Mouse (Mus musculus) CH12.LX (cell line): ENCODE results near the gene Btbd35f30. TPM values are rescaled to one million over a fixed set of nuclear protein-coding genes. Genes with fewer than 3 reads are reported as not detected.
"Not testable (repeated sequence)": the region's sequence is repeated elsewhere in the genome, so short reads cannot be mapped to it uniquely, and the experiment has no call there.

Experiments used
- DNase-seq: peaks from one replicate; pipeline ENCODE4 v3.0.0-alpha.2; 2013; ENCODE audit errors: extremely low read depth
- H3K27ac ChIP-seq: 2 replicates; pipeline ENCODE4 v1.5.1; 2012; ENCODE audit warnings: low read depth, mild to moderate bottlenecking, control low read depth, moderate library complexity; ENCODE audit not compliant: insufficient read depth
- H3K27me3 ChIP-seq: replicated peaks from 2 replicates; pipeline ENCODE3; 2012; ENCODE audit warnings: inconsistent platforms
- H3K36me3 ChIP-seq, 2 experiments: replicated peaks in 1 of 2; 2 replicates each; pipeline versions ENCODE3 to v1.6.1; 2012; ENCODE audit warnings: inconsistent platforms in 1 of 2, low read length in 1 of 2, mild to moderate bottlenecking in 1 of 2, mixed read lengths in 1 of 2, moderate library complexity in 1 of 2; ENCODE audit not compliant: control insufficient read depth in 1 of 2, insufficient read depth in 1 of 2
- H3K4me1 ChIP-seq, 2 experiments: 2 replicates each; pipeline ENCODE4 v1.6.1; 2012; ENCODE audit warnings: inconsistent platforms in 1 of 2, moderate library complexity in 1 of 2; ENCODE audit not compliant: insufficient read depth in 2 of 2, control insufficient read depth in 1 of 2
- H3K4me2 ChIP-seq: 2 replicates; pipeline ENCODE4 v1.6.1; 2012; ENCODE audit warnings: low read depth, mild to moderate bottlenecking, control low read depth; ENCODE audit not compliant: poor library complexity, insufficient read depth, severe bottlenecking
- H3K4me3 ChIP-seq, 3 experiments: fragments of 150-350 bp in 1 of 3; sonication (generic) in 1 of 3; replicated peaks in 1 of 3; 2 replicates each; pipeline versions ENCODE3 to v1.5.1; 2011 to 2012; ENCODE audit warnings: low read depth in 2 of 3, low read length in 2 of 3, mild to moderate bottlenecking in 2 of 3, moderate library complexity in 2 of 3, control low read depth in 1 of 3, improper control_type of control experiment in 1 of 3, inconsistent platforms in 1 of 3, mixed read lengths in 1 of 3; ENCODE audit not compliant: poor library complexity in 1 of 3
- H3K79me2 ChIP-seq: replicated peaks from 2 replicates; pipeline ENCODE4 v1.6.1; 2012; ENCODE audit warnings: mild to moderate bottlenecking, moderate library complexity; ENCODE audit not compliant: control insufficient read depth, poor library complexity, insufficient read depth, severe bottlenecking; ENCODE audit errors: extremely low read depth
- H3K9ac ChIP-seq: 2 replicates; pipeline ENCODE4 v1.6.1; 2012; ENCODE audit warnings: low read depth, mild to moderate bottlenecking, control low read depth, moderate library complexity; ENCODE audit not compliant: insufficient read depth
- H3K9me3 ChIP-seq: replicated peaks from 2 replicates; pipeline ENCODE3; 2012; ENCODE audit warnings: low read length, inconsistent platforms, mixed read lengths
- dilution Hi-C: fragments of 300-500 bp; cut with MboI; formaldehyde crosslinking; loops from 2 replicates; pipeline ENCODE4 v1.14.3; 2020; ENCODE audit warnings: low sequenced_read_pairs; ENCODE audit not compliant: extremely low pct_unique_long_range_greater_than_20kb, extremely low pct_ligation_motif_present
- in situ Hi-C: fragments of 300-500 bp; cut with MboI; formaldehyde crosslinking; loops from 3 replicates; pipeline ENCODE4 v1.14.3; 2019; ENCODE audit warnings: low sequenced_read_pairs, low pct_ligation_motif_present, low pct_unique_long_range_greater_than_20kb, mixed read lengths
- polyA plus RNA-seq: library from polyadenylated mRNA; unstranded; fragments of >175 nt; gene quantifications from 2 replicates; pipeline ENCODE4 v1.2.1, GENCODE M21; 2012; ENCODE audit warnings: low read depth; ENCODE audit not compliant: insufficient read length
- total RNA-seq, 2 experiments: library from RNA; depleted of rRNA; stranded (reverse); fragments of 300-350 nt in 1 of 2; fragments of >200 nt in 1 of 2; gene quantifications; 2 replicates each; pipeline ENCODE4 v1.2.3; 2012 to 2014

Btbd35f30 gene
- total RNA-seq (2012; rRNA removed), result not detected in 2 replicates
- not detected in 2 replicates for total RNA-seq (2014; rRNA removed)
- not detected in 2 replicates for polyA plus RNA-seq

DNA sequence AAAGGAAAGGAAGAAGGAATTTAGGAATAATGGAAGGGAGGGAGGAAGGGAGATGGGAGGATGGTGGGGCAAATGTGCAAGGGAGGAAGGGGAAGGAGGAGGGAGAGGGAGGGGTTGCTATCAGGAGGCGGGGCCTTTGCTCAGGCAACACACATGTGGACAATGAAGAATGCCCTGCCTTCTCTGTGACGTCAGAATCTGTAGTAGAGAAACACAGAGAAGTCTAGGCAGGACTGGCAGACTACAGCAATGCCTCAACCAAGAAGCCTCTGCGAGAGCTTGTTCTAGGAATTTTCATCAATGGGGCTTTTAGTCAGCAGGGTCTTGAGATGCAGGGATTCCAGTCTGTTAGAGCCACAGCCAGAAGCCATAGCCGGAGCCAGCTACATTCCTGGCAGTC is at the start of gene Btbd35f30:
Btbd35f30 (plus strand) TSS at position 301 of the 400 bp plus-strand sequence.
- H3K4me1 ChIP-seq, H3K4me2 ChIP-seq, H3K9me3 ChIP-seq, H3K79me2 ChIP-seq, H3K27ac ChIP-seq, H3K27me3 ChIP-seq, in situ Hi-C loops, H3K36me3 ChIP-seq, H3K9ac ChIP-seq, H3K4me3 ChIP-seq, DNase-seq, dilution Hi-C loops: not testable (repeated sequence)

DNA sequence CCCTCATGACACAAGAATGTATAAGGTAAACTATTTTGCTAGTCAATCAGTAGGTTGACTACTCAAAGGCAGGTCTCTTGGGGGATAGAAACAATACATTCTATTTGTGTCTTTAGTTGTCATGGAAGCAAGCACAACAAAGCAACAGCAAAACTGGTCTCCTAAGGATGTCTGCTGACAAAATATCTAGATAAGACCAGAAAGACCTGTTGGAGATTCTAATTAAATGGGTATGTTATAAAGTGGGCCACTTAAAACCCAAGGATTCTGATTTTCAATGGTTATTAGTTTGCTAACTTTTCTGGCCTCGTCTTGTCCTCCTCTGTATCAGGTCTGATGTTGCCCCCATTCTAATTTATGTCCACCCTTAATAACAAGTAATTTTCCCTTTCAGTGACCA is 47.0 kb downstream of the Btbd35f30 start, which contains the start of gene Gm21789:
Gm21789 (plus strand) TSS at position 301 of the 400 bp plus-strand sequence.
- H3K9ac ChIP-seq, in situ Hi-C loops: not testable (repeated sequence)

More for the DNA sequence above, 47.0 kb downstream of the Btbd35f30 start, which contains the start of gene Gm21789:
- H3K79me2 ChIP-seq, H3K27me3 ChIP-seq, H3K4me1 ChIP-seq, H3K9me3 ChIP-seq, dilution Hi-C loops, H3K27ac ChIP-seq, H3K36me3 ChIP-seq, H3K4me2 ChIP-seq, H3K4me3 ChIP-seq, DNase-seq: not testable (repeated sequence)

Other genes starting within 250 kb of the Btbd35f30 start
- not detected in 2 replicates for gene Gm5926, start 243.9 kb upstream of the Btbd35f30 start, total RNA-seq (2012; rRNA removed)
- not detected in 2 replicates for gene Gm5926, start 243.9 kb upstream of the Btbd35f30 start, total RNA-seq (2014; rRNA removed)
- gene Gm5926, start 243.9 kb upstream of the Btbd35f30 start, polyA plus RNA-seq, result not detected in 2 replicates
- not detected in 2 replicates for gene Btbd35f21, start 168.5 kb upstream of the Btbd35f30 start, total RNA-seq (2012; rRNA removed)
- not detected in 2 replicates for gene Btbd35f21, start 168.5 kb upstream of the Btbd35f30 start, total RNA-seq (2014; rRNA removed)
- not detected in 2 replicates for gene Btbd35f21, start 168.5 kb upstream of the Btbd35f30 start, polyA plus RNA-seq
- not detected in 2 replicates for gene Gm21789, start 47.1 kb downstream of the Btbd35f30 start, total RNA-seq (2012; rRNA removed)
- not detected in 2 replicates for gene Gm21789, start 47.1 kb downstream of the Btbd35f30 start, total RNA-seq (2014; rRNA removed)
- gene Gm21789, start 47.1 kb downstream of the Btbd35f30 start, polyA plus RNA-seq, result not detected in 2 replicates
- not detected in 2 replicates for gene Btbd35f5, start 79.3 kb downstream of the Btbd35f30 start, total RNA-seq (2012; rRNA removed)
- not detected in 2 replicates for gene Btbd35f5, start 79.3 kb downstream of the Btbd35f30 start, total RNA-seq (2014; rRNA removed)
- gene Btbd35f5, start 79.3 kb downstream of the Btbd35f30 start, polyA plus RNA-seq, result not detected in 2 replicates